Mouse (Mus musculus) intestine, embryonic 14.5 days (tissue): ENCODE results near the gene Clca2. TPM values are rescaled to one million over a fixed set of nuclear protein-coding genes. Genes with fewer than 3 reads are reported as not detected.
A peak's percentile ranks its signal among the peaks of the same experiment; 100 is the strongest.
"Not testable (repeated sequence)": the region's sequence is repeated elsewhere in the genome, so short reads cannot be mapped to it uniquely, and the experiment has no call there.

Experiments used
- ATAC-seq: fragments of 200-750 bp; cut with Nextera tagmentation; replicated peaks from 2 replicates; pipeline ENCODE4 v1.8.0; 2017; ENCODE audit warnings: low read depth, moderate number of reproducible peaks, moderate TSS enrichment, moderate library complexity; ENCODE audit not compliant: low FRiP score, low TSS enrichment
- DNase-seq: peaks from one replicate; pipeline ENCODE4 v3.0.0-alpha.2; 2018; ENCODE audit warnings: low spot score
- H3K27ac ChIP-seq: fragments of 300-500 bp; sonication (generic); 2 replicates; pipeline ENCODE4 v1.5.1; 2014; ENCODE audit warnings: low read depth, mild to moderate bottlenecking, control low read depth
- H3K27me3 ChIP-seq: fragments of 300-500 bp; sonication (generic); replicated peaks from 2 replicates; pipeline ENCODE4 v1.6.1; 2014; ENCODE audit warnings: low read length, control low read depth; ENCODE audit not compliant: control insufficient read depth, insufficient read depth
- H3K36me3 ChIP-seq: fragments of 300-500 bp; sonication (generic); 2 replicates; pipeline ENCODE4 v1.6.1; 2014; ENCODE audit warnings: low read length, control low read depth; ENCODE audit not compliant: control insufficient read depth, insufficient read depth
- H3K4me1 ChIP-seq: fragments of 300-500 bp; sonication (generic); replicated peaks from 2 replicates; pipeline ENCODE4 v1.6.1; 2014; ENCODE audit warnings: low read length, control low read depth, mixed read lengths; ENCODE audit not compliant: control insufficient read depth, insufficient read depth
- H3K4me2 ChIP-seq: fragments of 300-500 bp; sonication (generic); 2 replicates; pipeline ENCODE4 v1.6.1; 2014; ENCODE audit warnings: low read length
- H3K4me3 ChIP-seq: fragments of 300-500 bp; sonication (generic); 2 replicates; pipeline ENCODE4 v1.5.1; 2014; ENCODE audit warnings: low read depth, low read length, control low read depth, mixed read lengths
- H3K9ac ChIP-seq: fragments of 300-500 bp; sonication (generic); 2 replicates; pipeline ENCODE4 v1.6.1; 2014; ENCODE audit warnings: mild to moderate bottlenecking, low read length
- H3K9me3 ChIP-seq: fragments of 300-500 bp; sonication (generic); 2 replicates; pipeline ENCODE4 v1.6.1; 2016; ENCODE audit warnings: low read length, control low read depth; ENCODE audit not compliant: control insufficient read depth
- WGBS: fragments of 180-500 bp; shearing (Covaris S2); extraction: QIAGEN DNeasy Blood & Tissue Kit; methylation state at CpG from one replicate; pipeline ENCODE4 v1.1.7; 2014; 5-methylcytosine and 5-hydroxymethylcytosine counted together
- polyA plus RNA-seq: library from polyadenylated mRNA; unstranded; fragments of >200 nt; fragmentation: Nextera tagmentation; extraction: Ambion mirVana; gene quantifications from 2 replicates; pipeline ENCODE4 v1.2.1, GENCODE M21; 2014

Clca2 gene
- polyA plus RNA-seq, 1 experiment from 2014 or later, result 0.46 TPM

DNA sequence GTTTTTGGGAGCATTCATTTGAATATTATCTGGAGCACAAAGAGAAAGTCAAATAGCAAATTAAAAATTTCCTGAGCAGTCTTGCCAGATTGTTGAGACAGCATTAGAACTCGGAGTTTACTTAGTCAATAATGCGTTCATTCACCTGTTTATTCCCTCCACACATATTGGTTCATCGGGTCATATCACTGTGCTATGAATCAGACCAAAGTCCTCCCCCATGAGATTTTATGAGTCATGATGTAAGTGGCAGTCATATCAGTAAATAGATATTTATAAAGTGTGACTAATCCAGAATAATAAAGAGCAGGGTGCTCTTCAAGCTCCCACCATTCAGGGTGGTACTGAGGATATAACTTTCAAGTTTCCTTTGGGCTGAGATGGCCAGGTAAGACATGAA is 26.9 kb downstream of the Clca2 start:
- Histone ChIP-seq H3K36me3 (no peaks in the 10 kb centered on the region), H3K4me2 (no peak overlapping the region), H3K4me3 (no peak overlapping the region), H3K4me1 (no peaks in the 10 kb centered on the region), H3K9ac (no peak overlapping the region), H3K9me3 (no peaks in the 10 kb centered on the region), H3K27me3 (no peaks in the 10 kb centered on the region), H3K27ac (no peak overlapping the region)
- DNase-seq (no peak), ATAC-seq (no peak)
- WGBS, result 91% methylated on average over 3 of the region's 3 CpGs

- ATAC-seq (no peak), DNase-seq (no peak)
- no peaks in the 10 kb centered on the region for H3K9me3 ChIP-seq
- H3K9ac ChIP-seq, result no peak overlapping the region
- no peaks in the 10 kb centered on the region for H3K4me1 ChIP-seq
- 86% methylated on average over 4 of the region's 4 CpGs for WGBS
- H3K36me3 ChIP-seq, result no peaks in the 10 kb centered on the region
- H3K4me2 ChIP-seq, result no peak overlapping the region
- no peak overlapping the region for H3K27ac ChIP-seq
- no peak overlapping the region for H3K4me3 ChIP-seq
- H3K27me3 ChIP-seq, result no peaks in the 10 kb centered on the region
Measured at GRCm38 (mm10) chr3:145068964-145069363, 30.3 kb downstream of the Clca2 start.

DNA sequence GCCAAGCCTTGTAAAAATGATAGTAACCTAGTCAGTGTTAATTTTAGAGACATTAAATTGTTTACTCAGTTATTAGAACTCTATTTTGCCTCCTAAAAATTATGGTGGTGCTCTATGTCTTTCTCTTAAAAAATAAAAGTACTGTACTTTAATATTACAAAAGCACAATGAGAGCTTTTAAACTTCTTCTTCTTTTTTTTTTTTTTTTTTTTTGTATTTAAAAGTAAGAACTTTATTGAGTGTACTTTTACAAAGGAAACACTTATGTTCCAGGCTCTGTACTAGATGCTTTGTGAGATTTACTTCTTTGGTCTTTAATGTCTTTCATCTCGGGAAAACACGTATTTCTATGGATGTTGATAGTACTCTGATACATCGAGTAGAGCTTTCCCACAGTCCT is 44.1 kb downstream of the Clca2 start:
- not testable (repeated sequence) for H3K4me1 ChIP-seq, H3K27ac ChIP-seq, H3K4me3 ChIP-seq, ATAC-seq, H3K9ac ChIP-seq, DNase-seq, H3K4me2 ChIP-seq, H3K9me3 ChIP-seq, H3K27me3 ChIP-seq, H3K36me3 ChIP-seq
- WGBS, result 89% methylated on average over 3 of the region's 3 CpGs

DNA sequence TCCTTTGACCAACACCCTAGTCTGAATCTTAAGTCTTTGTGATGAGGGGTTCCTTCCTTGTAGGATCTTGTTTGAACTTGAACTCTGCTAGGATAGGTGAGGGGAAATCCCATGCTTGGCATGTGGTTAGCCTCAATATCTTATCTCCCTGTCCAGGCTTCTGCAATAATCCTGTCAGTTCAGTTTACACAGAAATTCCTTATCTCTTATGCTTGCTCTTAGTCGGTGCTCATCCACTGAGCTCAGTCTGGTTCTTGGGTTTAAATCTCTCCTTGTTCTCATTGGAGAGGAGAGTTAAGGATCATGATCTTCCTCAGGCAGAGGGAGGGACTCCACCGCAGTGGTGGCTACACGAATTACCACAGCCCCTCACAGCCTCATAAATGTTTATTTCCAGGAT is 49.4 kb downstream of the Clca2 start:
- no peak for ATAC-seq

DNA sequence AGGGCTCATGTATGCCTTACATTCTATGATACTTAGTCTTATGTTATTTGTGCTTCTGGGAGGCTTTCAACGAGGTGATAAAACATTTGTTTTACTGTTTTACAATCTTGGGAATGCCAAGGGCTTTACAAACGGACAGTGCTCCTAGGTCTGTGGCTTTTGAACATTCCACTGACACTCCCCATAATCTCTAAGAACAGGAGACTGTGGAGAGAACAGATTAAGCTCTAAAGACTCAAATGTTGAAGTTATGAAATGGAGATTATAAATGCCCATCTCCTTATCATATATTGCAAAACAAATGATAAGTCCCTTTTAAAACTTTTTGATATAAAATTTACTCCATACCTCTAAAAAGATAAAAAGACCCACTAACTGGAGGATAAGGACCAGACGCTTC is 60.4 kb downstream of the Clca2 start:
- ATAC-seq (no peak), DNase-seq (no peak)
- Histone ChIP-seq H3K9me3 (no peaks in the 10 kb centered on the region), H3K36me3 (no peaks in the 10 kb centered on the region), H3K4me1 (no peaks in the 10 kb centered on the region), H3K9ac (no peak overlapping the region), H3K4me2 (no peak overlapping the region), H3K27ac (no peak overlapping the region), H3K4me3 (no peak overlapping the region), H3K27me3 (no peaks in the 10 kb centered on the region)
- WGBS, result 49% methylated on average over 3 of the region's 3 CpGs

More for the DNA sequence above, 49.4 kb downstream of the Clca2 start:
- no peaks in the 10 kb centered on the region for H3K36me3 ChIP-seq
- no peak overlapping the region for H3K9ac ChIP-seq
- no peak overlapping the region for H3K4me2 ChIP-seq
- H3K9me3 ChIP-seq, result no peaks in the 10 kb centered on the region
- H3K4me3 ChIP-seq, result no peak overlapping the region
- no peak for DNase-seq
- H3K27me3 ChIP-seq, result no peaks in the 10 kb centered on the region
- no peaks in the 10 kb centered on the region; the same call in 1 of the 2 replicates for H3K4me1 ChIP-seq
- no peak overlapping the region for H3K27ac ChIP-seq
- WGBS, result 19% methylated on average over 3 of the region's 3 CpGs

GRCm38 (mm10) chr3:145032676-145033075 is 66.6 kb downstream of the Clca2 start, which contains the start of gene Clca1:
Clca1 (minus strand) TSS chr3:145032776.
- no peaks in the 10 kb centered on the region for H3K4me1 ChIP-seq
- H3K27me3 ChIP-seq, result no peaks in the 10 kb centered on the region
- no peak within 1 kb of the TSS for H3K27ac ChIP-seq
- no peak for DNase-seq
- H3K9ac ChIP-seq, result no peak within 1 kb of the TSS
- no peaks in the 10 kb centered on the region for H3K36me3 ChIP-seq
- H3K4me3 ChIP-seq, result no peak within 1 kb of the TSS
- no peaks in the 10 kb centered on the region for H3K9me3 ChIP-seq
- ATAC-seq, result no peak
- no peak within 1 kb of the TSS for H3K4me2 ChIP-seq

GRCm38 (mm10) chr3:145028036-145028435 is 71.2 kb downstream of the Clca2 start:
- no peak overlapping the region for H3K27ac ChIP-seq
- DNase-seq, result no peak
- H3K4me1 ChIP-seq, result no peaks in the 10 kb centered on the region
- no peaks in the 10 kb centered on the region for H3K9me3 ChIP-seq
- ATAC-seq, result no peak
- H3K4me3 ChIP-seq, result no peak overlapping the region
- H3K9ac ChIP-seq, result no peak overlapping the region
- no peaks in the 10 kb centered on the region for H3K27me3 ChIP-seq
- WGBS, result 61% methylated on average over 3 of the region's 3 CpGs
- H3K4me2 ChIP-seq, result no peak overlapping the region
- no peaks in the 10 kb centered on the region for H3K36me3 ChIP-seq

DNA sequence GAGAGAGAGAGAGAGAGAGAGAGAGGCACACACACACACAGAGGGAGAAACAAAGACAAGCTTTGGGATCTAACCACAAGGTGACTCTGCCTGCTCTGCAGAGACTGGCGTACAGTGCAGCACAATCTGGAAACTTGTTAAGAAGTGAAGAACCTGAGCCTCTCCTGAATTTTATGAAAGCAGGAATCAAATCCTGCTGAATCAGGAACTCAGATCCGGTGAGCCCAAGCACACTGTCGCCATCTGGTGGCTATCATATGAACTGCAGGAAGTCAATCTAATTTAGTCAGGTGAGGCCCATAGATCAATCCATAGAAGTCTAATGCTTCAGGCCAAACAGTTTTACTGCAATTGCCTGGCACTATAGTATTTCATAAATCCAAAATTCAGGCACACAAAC is 72.5 kb downstream of the Clca2 start:
- H3K4me2 ChIP-seq, result no peak overlapping the region
- H3K9me3 ChIP-seq, result no peaks in the 10 kb centered on the region
- H3K36me3 ChIP-seq, result no peaks in the 10 kb centered on the region
- H3K4me3 ChIP-seq, result no peak overlapping the region
- ATAC-seq (no peak), DNase-seq (peak; percentile 61)
- H3K9ac ChIP-seq, result no peak overlapping the region
- H3K27me3 ChIP-seq, result no peaks in the 10 kb centered on the region
- no peak overlapping the region for H3K27ac ChIP-seq
- no peaks in the 10 kb centered on the region for H3K4me1 ChIP-seq
- WGBS, result 30% methylated on average over 3 of the region's 3 CpGs
